Mouse (Mus musculus) left cerebral cortex, adult 9 months (tissue): ENCODE results near the gene Mfsd12.

Experiments
- DNase-seq, 2 experiments: peaks; one replicate each; pipeline ENCODE4 v3.0.0; 2022; ENCODE audit warnings: low spot score in 2 of 2

Gene Mfsd12

GRCm38 (mm10) chr10:81383802-81384604 is 26.7 kb downstream of the Mfsd12 start, which contains the start of the genes Dohh and Gm48551:
Dohh (plus strand) TSS chr10:81384428.
Gm48551 (plus strand) TSS chr10:81384466.
- DNase-seq: peak; percentile 98 to 99

GRCm38 (mm10) chr10:81384605-81384982 is 27.3 kb downstream of the Mfsd12 start:
- DNase-seq: no peak

- no peak for DNase-seq
Measured at GRCm38 (mm10) chr10:81385603-81386306, 28.5 kb downstream of the Mfsd12 start.

GRCm38 (mm10) chr10:81387716-81388115 is 30.4 kb downstream of the Mfsd12 start:
- no peak for DNase-seq

GRCm38 (mm10) chr10:81388505-81389055 is 31.3 kb downstream of the Mfsd12 start, which contains the start of gene Gm48552:
Gm48552 (plus strand) TSS chr10:81389005.
- DNase-seq: no peak

- DNase-seq: no peak
Measured at GRCm38 (mm10) chr10:81389373-81389772, 32.1 kb downstream of the Mfsd12 start.

GRCm38 (mm10) chr10:81389801-81390677 is 32.7 kb downstream of the Mfsd12 start:
- DNase-seq: peak in 1 of 2 experiments; percentile 75

- DNase-seq: no peak
Measured at GRCm38 (mm10) chr10:81390678-81390965, 33.3 kb downstream of the Mfsd12 start.

- no peak for DNase-seq
Measured at GRCm38 (mm10) chr10:81392270-81392669, 35.0 kb downstream of the Mfsd12 start.

- no peak for DNase-seq
Measured at GRCm38 (mm10) chr10:81392781-81393185, 35.5 kb downstream of the Mfsd12 start, which contains the start of gene Smim24. Smim24 (plus strand) TSS chr10:81393051.

- DNase-seq: no peak
Measured at GRCm38 (mm10) chr10:81393456-81394063, 36.3 kb downstream of the Mfsd12 start.

GRCm38 (mm10) chr10:81395127-81395526 is 37.8 kb downstream of the Mfsd12 start:
- DNase-seq: peak in 1 of 2 experiments; percentile 67

GRCm38 (mm10) chr10:81395865-81396264 is 38.6 kb downstream of the Mfsd12 start:
- no peak for DNase-seq

- no peak for DNase-seq
Measured at GRCm38 (mm10) chr10:81396749-81397148, 39.5 kb downstream of the Mfsd12 start.

GRCm38 (mm10) chr10:81399296-81399695 is 42.0 kb downstream of the Mfsd12 start:
- DNase-seq: no peak

GRCm38 (mm10) chr10:81399798-81400308 is 42.6 kb downstream of the Mfsd12 start:
- no peak for DNase-seq

- no peak for DNase-seq
Measured at GRCm38 (mm10) chr10:81400371-81401204, 43.3 kb downstream of the Mfsd12 start.

- DNase-seq: peak in 1 of 2 experiments; percentile 56
Measured at GRCm38 (mm10) chr10:81401205-81401520, 43.9 kb downstream of the Mfsd12 start.

- DNase-seq: peak in 1 of 2 experiments; percentile 57
Measured at GRCm38 (mm10) chr10:81401521-81402226, 44.4 kb downstream of the Mfsd12 start.
